Mouse (Mus musculus): Measurements from ENCODE around the gene Cog5.

The Cog5 gene

DNA sequence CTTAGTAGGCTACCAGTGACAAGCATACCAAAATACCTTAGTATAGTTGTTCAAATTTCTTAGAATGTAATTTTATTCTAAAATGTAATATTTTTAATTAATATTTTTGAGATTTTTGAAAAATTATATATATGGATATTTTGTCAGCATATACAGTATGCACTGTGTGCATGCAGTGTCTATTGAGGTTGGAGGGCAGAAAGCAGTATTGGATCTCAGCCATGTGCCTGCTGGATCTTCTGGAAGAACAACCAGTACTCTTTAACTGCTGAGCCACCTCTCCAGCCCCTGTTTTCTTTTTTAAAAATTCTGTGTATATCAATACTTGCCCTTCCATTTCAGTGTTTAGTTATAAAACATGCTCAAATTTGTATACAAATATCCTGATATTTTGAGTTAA is 164.4 kb downstream of the Cog5 start:
- no peak for DNase-seq (ENCODE audit: low read depth in 1 of 2, low spot score in 2 of 2)

GRCm38 (mm10) chr12:31819520-31819919 is 164.9 kb downstream of the Cog5 start:
- no peak for DNase-seq (ENCODE audit: low read depth in 1 of 2, low spot score in 2 of 2)

- no peak for DNase-seq (ENCODE audit: low read depth in 1 of 2, low spot score in 2 of 2)
Measured at GRCm38 (mm10) chr12:31823671-31824070, 169.0 kb downstream of the Cog5 start.

DNA sequence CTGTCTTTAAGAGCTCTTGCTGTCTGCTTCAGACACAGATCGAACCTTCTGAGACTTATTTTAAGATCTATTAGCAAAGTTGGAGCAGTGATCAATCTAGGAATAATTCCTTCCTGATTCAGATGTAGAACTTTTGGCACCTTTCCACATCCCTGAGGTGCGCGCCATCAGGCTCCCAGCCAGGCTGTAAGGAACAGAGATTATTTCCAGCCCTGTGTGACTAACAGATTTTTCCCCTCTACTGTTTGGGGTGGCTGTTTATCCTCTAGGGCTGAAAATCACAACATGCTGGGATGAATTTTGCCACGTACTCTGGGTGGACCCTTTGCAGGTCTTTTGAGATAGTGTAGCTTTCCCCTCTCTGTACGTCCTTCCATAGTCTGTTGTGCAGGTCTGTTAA is 170.2 kb downstream of the Cog5 start:
- DNase-seq (ENCODE audit: low read depth in 1 of 2, low spot score in 2 of 2), result no peak

GRCm38 (mm10) chr12:31825821-31826220 is 171.2 kb downstream of the Cog5 start:
- DNase-seq (ENCODE audit: low read depth in 1 of 2, low spot score in 2 of 2), result no peak

GRCm38 (mm10) chr12:31826476-31826875 is 171.8 kb downstream of the Cog5 start:
- DNase-seq (ENCODE audit: low read depth in 1 of 2, low spot score in 2 of 2), result no peak

GRCm38 (mm10) chr12:31835480-31835879 is 180.8 kb downstream of the Cog5 start:
- no peak for DNase-seq (ENCODE audit: low read depth in 1 of 2, low spot score in 2 of 2)

DNA sequence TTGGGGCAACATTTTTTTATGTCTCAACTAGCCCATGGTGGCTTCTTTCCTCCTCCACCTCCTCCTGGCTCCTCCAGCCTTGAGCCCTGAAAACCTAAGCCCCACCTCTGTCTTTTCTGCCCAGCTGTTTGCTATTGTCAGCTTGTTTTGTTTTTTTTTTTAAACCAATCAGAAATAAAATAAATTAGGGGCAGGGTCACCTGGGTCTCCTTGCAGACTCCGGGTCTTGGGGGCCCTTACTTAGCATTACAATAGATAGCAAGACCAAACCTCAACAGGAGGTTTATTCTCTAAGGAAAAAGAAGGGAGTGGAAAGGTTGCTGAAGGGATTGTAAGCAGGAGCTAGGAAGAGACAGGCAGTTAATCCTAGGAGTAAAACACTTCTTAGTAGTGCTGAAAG is 181.5 kb downstream of the Cog5 start:
- no peak for DNase-seq (ENCODE audit: low read depth in 1 of 2, low spot score in 2 of 2)

GRCm38 (mm10) chr12:31838521-31838920 is 183.9 kb downstream of the Cog5 start:
- no peak for DNase-seq (ENCODE audit: low read depth in 1 of 2, low spot score in 2 of 2)

GRCm38 (mm10) chr12:31839249-31839648 is 184.6 kb downstream of the Cog5 start:
- DNase-seq (ENCODE audit: low read depth in 1 of 2, low spot score in 2 of 2), result no peak

DNA sequence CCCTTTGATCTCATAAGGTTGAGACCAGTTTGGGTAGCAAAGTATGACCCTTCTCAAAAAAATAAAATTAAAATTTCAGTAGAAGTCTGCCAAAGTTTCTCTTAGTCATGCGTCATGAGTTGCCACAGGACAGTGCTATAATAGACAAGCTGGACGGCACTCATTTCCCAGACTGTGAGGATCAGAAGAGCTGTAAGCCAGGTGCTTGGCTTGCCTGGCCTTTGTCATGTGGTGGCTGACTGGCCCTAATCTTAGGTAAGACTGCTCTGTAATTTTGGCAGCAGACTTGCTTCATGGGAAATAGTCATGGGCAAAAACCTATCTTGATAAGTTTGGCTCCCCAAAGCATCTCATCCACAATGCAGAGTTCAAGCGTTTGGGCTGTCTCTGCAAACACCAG is 191.4 kb downstream of the Cog5 start:
- DNase-seq (ENCODE audit: low read depth in 1 of 2, low spot score in 2 of 2), result no peak

DNA sequence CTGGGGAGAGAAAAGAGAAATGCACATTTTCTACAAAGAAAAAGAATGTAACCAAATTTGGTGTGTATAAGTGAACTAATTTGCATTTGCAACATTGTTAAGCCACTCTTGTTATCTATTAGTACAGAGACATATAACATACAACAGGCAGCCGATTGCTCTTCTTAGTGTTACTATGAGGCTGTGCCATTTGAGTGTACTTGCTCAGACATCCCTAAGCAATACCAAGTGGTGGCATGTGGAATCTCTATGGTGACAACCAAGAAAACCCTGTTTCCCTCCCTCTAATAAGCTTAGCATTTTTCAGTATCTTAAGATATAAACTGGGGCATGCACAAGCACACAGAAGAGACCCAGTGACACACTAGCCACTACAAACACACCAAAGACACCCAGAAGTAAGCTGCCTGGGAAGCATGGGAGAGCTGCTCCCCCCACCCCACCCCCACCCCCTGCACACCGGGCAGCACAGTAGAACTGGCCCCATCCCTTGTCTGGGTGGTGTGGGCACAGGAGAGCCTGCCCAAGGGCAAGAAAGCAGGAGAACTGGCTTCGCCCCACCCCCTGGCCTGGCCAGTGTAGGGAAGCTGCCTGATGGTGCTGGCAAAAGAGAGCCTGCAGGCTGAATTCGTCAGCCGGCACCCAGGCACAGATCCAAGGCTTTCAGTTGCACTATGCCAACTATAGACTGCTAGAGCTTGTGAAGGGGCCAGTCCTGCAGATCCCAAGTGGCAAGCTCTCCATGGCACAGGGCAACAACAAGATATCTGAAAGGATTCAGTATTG is 194.2 kb downstream of the Cog5 start:
- DNase-seq (ENCODE audit: low read depth in 1 of 2, low spot score in 2 of 2), result no peak

DNA sequence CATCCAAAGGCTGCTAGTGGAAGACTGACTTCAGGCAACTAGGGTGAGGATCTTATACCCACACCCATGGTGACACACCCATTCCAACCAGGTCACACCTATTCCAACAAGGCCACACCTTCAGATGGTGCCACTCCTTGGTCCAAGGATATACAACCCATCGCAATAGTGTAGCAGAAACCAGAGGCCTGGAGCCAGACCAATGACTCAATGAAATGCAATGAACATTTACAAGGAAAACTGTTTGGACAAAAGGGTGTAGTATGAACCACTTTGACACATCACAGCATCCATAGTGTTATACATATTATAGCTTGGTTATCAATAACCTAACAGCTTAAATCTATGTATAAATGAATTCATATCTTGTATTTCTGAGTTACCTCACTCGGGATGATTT is 194.9 kb downstream of the Cog5 start:
- DNase-seq (ENCODE audit: low read depth in 1 of 2, low spot score in 2 of 2), result no peak

- DNase-seq (ENCODE audit: low read depth in 1 of 2, low spot score in 2 of 2), result no peak
Measured at GRCm38 (mm10) chr12:31854039-31854438, 199.4 kb downstream of the Cog5 start.

- no peak for DNase-seq (ENCODE audit: low read depth in 1 of 2, low spot score in 2 of 2)
Measured at GRCm38 (mm10) chr12:31854817-31855216, 200.1 kb downstream of the Cog5 start.

DNA sequence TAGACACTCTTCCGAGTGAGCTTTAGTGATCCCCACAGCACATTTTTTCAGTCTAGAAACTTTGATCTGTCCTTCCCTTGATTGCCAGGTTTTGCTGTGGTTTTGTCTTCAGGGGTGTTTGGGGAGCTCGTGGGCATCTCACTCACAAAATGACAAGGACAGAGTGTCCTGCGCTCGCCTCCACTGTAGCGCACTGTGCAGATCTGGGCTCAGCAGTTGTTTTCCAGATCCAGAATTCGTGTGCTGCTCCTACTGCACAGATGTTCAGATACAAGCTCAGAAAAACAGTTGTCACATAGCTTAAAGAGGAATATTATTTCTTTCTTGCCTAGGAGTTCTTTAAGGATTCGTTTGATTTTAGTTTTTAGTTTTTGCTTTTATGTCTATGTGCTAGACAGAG is 203.1 kb downstream of the Cog5 start:
- DNase-seq (ENCODE audit: low read depth in 1 of 2, low spot score in 2 of 2), result no peak

GRCm38 (mm10) chr12:31862668-31863538 is 208.2 kb downstream of the Cog5 start:
- DNase-seq (ENCODE audit: low read depth in 1 of 2, low spot score in 2 of 2), result no peak

DNA sequence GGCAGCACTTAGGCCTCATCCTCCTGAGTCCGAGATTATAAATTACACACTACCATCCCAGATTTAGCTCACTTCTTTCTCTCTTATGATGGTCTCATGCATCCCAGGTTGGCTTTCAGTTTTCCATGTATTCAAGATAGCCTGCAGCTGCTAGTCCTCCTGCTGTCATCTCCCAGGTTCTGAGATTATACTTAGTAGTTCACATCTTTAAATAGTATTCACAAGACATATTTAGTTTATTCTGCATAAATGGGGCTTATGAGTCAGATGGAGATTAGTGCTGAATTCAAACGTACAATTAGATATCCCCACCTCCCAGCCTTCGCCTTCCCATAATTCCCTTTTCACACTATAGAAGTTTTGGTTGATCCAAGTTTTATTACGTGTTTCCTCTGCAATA is 222.1 kb downstream of the Cog5 start:
- no peak for DNase-seq (ENCODE audit: low read depth in 1 of 2, low spot score in 2 of 2)

DNA sequence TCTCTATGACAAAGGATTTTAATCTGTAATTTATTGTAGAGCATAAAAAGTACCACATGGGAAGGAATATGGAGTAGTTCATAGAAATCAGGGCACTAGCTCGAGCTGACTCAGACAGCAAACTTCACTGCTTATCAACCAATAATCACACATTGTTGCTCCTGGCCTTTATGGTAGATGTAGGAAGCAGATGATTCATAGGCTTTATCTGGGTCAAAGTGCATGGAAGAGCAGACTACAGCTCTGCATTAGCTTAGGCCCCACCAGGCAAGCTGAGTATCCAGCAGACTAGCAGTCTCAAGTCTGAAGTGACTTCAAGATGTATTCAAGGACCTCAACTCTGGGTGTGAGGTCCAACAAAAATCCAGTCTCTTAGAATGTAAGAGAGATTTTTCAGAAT is 228.1 kb downstream of the Cog5 start:
- no peak for DNase-seq (ENCODE audit: low read depth in 1 of 2, low spot score in 2 of 2)

DNA sequence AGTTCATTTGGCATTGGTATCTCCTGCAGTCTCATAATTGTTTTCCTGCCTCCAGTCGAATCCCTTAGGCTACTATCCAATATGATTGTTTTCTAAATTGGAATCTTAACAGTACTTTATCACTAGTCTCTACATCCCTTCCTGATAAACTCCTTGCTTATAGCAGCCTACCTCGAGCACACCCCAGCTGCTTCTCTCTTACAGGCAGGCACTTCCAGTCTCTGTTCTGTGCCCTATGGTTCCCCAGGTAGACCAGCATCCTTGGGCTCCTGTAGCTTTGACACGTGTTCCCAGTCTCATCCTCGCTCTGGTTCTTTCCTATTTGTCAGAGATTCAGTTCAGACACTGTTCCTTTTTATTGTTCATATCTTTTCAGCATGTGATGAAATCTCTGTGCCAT is 229.7 kb downstream of the Cog5 start:
- DNase-seq (ENCODE audit: low read depth in 1 of 2, low spot score in 2 of 2), result no peak

GRCm38 (mm10) chr12:31885084-31885483 is 230.4 kb downstream of the Cog5 start:
- DNase-seq (ENCODE audit: low read depth in 1 of 2, low spot score in 2 of 2), result no peak

- no peak for DNase-seq (ENCODE audit: low read depth in 1 of 2, low spot score in 2 of 2)
Measured at GRCm38 (mm10) chr12:31885844-31886606, 231.4 kb downstream of the Cog5 start.
